Mouse (Mus musculus) kidney, embryonic 16.5 days (tissue): ENCODE measurements around the gene Agpat1. TPM values are rescaled to one million over a fixed set of nuclear protein-coding genes. Genes with fewer than 3 reads are reported as not detected.

Experiments
- ATAC-seq: fragments of 200-750 bp; cut with Nextera tagmentation; 2 replicates; pipeline ENCODE4 v1.8.0; 2017; ENCODE audit warnings: moderate TSS enrichment; ENCODE audit not compliant: low FRiP score, low TSS enrichment
- H3K27ac ChIP-seq: fragments of 300-500 bp; sonication (generic); 2 replicates; pipeline ENCODE4 v1.5.1; 2014; ENCODE audit warnings: low read length
- H3K27me3 ChIP-seq: fragments of 300-500 bp; sonication (generic); 2 replicates; pipeline ENCODE4 v1.6.1; 2014; ENCODE audit warnings: low read length, control low read depth, mixed read lengths; ENCODE audit not compliant: insufficient read depth
- H3K36me3 ChIP-seq: fragments of 300-500 bp; sonication (generic); 2 replicates; pipeline ENCODE4 v1.6.1; 2014; ENCODE audit warnings: low read length, control low read depth, mixed read lengths; ENCODE audit not compliant: insufficient read depth
- H3K4me1 ChIP-seq: fragments of 300-500 bp; sonication (generic); 2 replicates; pipeline ENCODE4 v1.6.1; 2014; ENCODE audit warnings: low read length, control low read depth, mixed read lengths; ENCODE audit not compliant: insufficient read depth
- H3K4me2 ChIP-seq: fragments of 300-500 bp; sonication (generic); replicated peaks from 2 replicates; pipeline ENCODE4 v1.6.1; 2014; ENCODE audit warnings: low read depth, low read length
- H3K4me3 ChIP-seq: fragments of 300-500 bp; sonication (generic); 2 replicates; pipeline ENCODE4 v1.5.1; 2014; ENCODE audit warnings: mild to moderate bottlenecking, low read length
- H3K9ac ChIP-seq: fragments of 300-500 bp; sonication (generic); replicated peaks from 2 replicates; pipeline ENCODE4 v1.6.1; 2014; ENCODE audit warnings: low read length
- H3K9me3 ChIP-seq: fragments of 300-500 bp; sonication (generic); 2 replicates; pipeline ENCODE4 v1.6.1; 2016; ENCODE audit warnings: low read length, control low read depth
- WGBS: fragments of 180-500 bp; shearing (Covaris S2); extraction: QIAGEN DNeasy Blood & Tissue Kit; methylation state at CpG from one replicate; pipeline ENCODE4 v1.1.7; 2014; 5-methylcytosine and 5-hydroxymethylcytosine counted together
- polyA plus RNA-seq: library from polyadenylated mRNA; unstranded; fragments of >200 nt; fragmentation: Nextera tagmentation; extraction: Ambion mirVana; gene quantifications from 2 replicates; pipeline ENCODE4 v1.2.1, GENCODE M21; 2015

Agpat1 gene
- polyA plus RNA-seq, 1 experiment from 2014 or later: 81.8 TPM

DNA sequence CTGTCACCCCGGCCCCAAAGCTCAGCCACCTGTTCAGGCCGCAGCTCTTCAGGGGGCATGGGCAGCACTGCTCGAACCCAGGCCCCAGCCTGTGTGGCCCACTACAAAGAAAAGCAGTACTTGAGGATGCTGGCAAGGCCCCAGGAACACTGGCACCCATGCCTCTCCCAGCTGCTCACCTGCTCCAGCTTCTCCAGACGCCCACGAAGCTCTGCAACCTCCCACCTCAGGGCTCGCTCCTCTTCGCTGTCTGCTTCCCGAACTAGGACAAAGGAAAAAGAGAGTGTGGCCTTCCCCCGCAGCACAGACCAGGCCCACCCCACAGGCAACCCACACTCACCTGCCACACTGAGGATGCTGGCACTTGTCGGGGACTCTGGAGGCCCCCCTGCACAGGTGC, 9.8 kb downstream of the Agpat1 start:
- WGBS: 94% methylated on average over 10 of the region's 10 CpGs
- Histone ChIP-seq H3K9ac (no peak overlapping the region), H3K27ac (no peak overlapping the region), H3K27me3 (no peaks in the 10 kb centered on the region), H3K4me3 (no peak overlapping the region), H3K4me1 (peaks cover 4% of the 10 kb centered on the region; the same call in 1 of the 2 replicates), H3K4me2 (no peak overlapping the region), H3K9me3 (no peaks in the 10 kb centered on the region), H3K36me3 (peaks cover 66% of the 10 kb centered on the region)
- ATAC-seq: no peak

DNA sequence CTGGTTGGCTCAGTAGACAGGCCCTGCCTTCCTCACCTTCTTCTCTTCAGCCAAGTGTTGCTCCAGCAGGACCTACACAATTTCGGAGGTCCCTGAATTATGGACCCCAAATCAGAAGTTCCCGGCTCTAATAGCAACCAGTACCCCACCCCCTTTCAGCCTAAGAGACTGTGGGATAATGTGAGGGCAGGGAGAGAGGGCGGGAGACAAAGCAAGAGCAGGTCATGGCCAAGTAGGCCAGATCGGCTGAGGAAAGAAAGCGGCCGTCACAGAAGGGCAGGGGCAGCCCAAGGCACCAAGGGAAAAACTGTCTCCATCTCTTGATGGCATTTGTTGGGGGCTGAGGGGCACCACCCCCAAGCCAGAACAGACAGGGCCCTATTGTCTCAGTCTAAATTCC, 11.8 kb downstream of the Agpat1 start, which contains the start of gene Egfl8:
Gene Egfl8 (minus strand): TSS at position 101 of the 400 bp plus-strand sequence.
- no peaks in the 10 kb centered on the region for H3K4me1 ChIP-seq
- no peaks in the 10 kb centered on the region for H3K27me3 ChIP-seq
- 75% methylated on average over 6 of the region's 6 CpGs for WGBS
- no peak for ATAC-seq
- H3K4me2 ChIP-seq: no peak within 1 kb of the TSS
- no peak within 1 kb of the TSS for H3K4me3 ChIP-seq
- H3K9ac ChIP-seq: no peak within 1 kb of the TSS
- peak within 1 kb of the TSS; percentile 67 for H3K27ac ChIP-seq
- no peaks in the 10 kb centered on the region for H3K9me3 ChIP-seq
- peaks cover 68% of the 10 kb centered on the region for H3K36me3 ChIP-seq

DNA sequence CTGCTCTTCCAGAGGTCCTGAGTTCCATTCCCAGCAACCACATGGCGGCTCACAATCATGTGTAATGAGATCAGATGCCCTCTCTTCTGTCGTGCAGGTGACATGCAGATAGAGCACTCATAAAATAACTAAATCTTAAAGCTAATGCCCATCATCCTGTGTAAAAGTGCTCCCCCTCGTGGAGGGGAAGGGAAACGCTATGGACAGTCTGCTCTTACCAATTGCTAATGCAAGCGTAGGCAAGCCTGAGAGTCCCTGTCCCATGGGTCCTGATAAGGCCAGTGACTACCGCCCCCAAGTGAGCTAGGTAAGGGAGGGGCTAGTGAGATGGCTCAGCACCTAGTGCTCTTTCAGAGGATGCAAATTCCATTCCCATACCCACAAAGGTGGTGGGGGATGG, 14.9 kb downstream of the Agpat1 start:
- Histone ChIP-seq H3K4me3 (no peak overlapping the region), H3K4me2 (no peak overlapping the region), H3K36me3 (peaks cover 56% of the 10 kb centered on the region), H3K4me1 (no peaks in the 10 kb centered on the region), H3K27me3 (no peaks in the 10 kb centered on the region), H3K9me3 (no peaks in the 10 kb centered on the region), H3K27ac (no peak overlapping the region), H3K9ac (no peak overlapping the region)
- ATAC-seq: no peak; the same call in 1 of the 2 replicates
- 21% methylated on average over 6 of the region's 6 CpGs for WGBS

DNA sequence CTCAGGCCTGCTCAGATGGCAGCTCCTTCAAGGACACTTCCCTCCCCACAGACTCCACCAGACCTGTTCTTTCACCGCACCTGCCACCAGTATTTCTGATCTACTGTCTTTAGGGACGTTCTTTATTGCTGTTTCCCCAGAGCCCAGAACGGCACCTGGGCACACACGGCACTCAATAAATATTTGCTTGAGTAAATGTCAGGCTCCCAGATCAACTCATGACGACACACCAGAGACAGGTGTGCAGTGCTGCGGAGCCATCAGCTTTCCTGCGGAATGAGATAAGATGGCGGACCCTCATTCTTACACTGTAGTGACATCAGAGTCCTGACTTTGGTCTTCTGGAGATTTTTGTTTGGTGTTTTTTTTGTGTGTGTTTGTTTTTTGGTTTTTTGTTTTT, 16.9 kb downstream of the Agpat1 start:
- no peak for ATAC-seq
- Histone ChIP-seq H3K27ac (no peak overlapping the region), H3K27me3 (no peaks in the 10 kb centered on the region), H3K4me3 (no peak overlapping the region), H3K9ac (no peak overlapping the region), H3K4me2 (no peak overlapping the region), H3K4me1 (peaks cover 5% of the 10 kb centered on the region; the same call in 1 of the 2 replicates), H3K36me3 (peaks cover 49% of the 10 kb centered on the region), H3K9me3 (no peaks in the 10 kb centered on the region)
- 85% methylated on average over 8 of the region's 8 CpGs for WGBS

DNA sequence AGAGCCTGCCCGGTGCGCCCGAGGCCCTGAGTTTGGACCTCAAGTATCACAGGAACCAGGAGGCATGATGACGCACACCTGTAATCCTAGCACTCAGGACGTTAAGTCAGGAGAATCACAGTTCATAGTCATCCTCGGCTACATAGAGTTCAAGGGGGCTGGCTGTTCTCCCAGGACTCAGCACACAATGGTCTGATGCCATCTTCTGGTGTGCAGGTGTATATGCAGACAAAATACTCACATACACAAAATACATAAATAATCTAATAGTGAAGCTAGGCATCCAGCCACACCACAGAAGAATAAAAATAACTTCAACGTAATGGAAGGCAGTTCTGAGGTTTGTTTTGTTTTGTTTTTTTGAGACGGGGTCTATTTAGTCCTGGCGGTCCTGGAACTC, 19.1 kb downstream of the Agpat1 start:
- H3K27me3 ChIP-seq: no peaks in the 10 kb centered on the region
- H3K9ac ChIP-seq: no peak overlapping the region
- no peak overlapping the region for H3K27ac ChIP-seq
- no peak for ATAC-seq
- H3K9me3 ChIP-seq: no peaks in the 10 kb centered on the region
- WGBS: 78% methylated on average over 9 of the region's 9 CpGs
- peaks cover 15% of the 10 kb centered on the region for H3K4me1 ChIP-seq
- H3K4me3 ChIP-seq: no peak overlapping the region
- peaks cover 34% of the 10 kb centered on the region for H3K36me3 ChIP-seq
- H3K4me2 ChIP-seq: no peak overlapping the region

DNA sequence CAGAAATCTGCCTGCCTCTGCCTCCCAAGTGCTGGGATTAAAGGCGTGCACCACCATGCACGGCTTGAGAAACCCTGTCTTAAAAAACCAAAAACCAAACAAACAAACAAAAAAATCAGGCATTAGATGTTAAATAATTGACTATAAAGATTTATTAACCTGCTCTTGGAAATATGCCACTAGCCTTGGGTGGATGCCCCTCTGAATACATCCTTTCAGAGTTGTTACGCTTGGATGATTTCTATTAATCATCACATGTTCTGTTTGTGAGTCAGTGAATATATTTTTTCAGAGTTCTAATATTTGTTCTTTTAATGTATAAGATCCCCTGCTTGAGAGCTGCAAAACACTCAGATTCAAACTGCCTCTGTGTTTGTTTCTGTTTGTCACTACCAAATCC, 20.9 kb downstream of the Agpat1 start:
- H3K9ac ChIP-seq: no peak overlapping the region
- no peak for ATAC-seq
- WGBS: 90% methylated on average over 3 of the region's 3 CpGs
- no peak overlapping the region for H3K27ac ChIP-seq
- H3K4me1 ChIP-seq: peaks cover 33% of the 10 kb centered on the region
- no peaks in the 10 kb centered on the region for H3K9me3 ChIP-seq
- H3K36me3 ChIP-seq: peaks cover 25% of the 10 kb centered on the region
- H3K27me3 ChIP-seq: peaks cover 5% of the 10 kb centered on the region
- H3K4me2 ChIP-seq: no peak overlapping the region
- H3K4me3 ChIP-seq: no peak overlapping the region

DNA sequence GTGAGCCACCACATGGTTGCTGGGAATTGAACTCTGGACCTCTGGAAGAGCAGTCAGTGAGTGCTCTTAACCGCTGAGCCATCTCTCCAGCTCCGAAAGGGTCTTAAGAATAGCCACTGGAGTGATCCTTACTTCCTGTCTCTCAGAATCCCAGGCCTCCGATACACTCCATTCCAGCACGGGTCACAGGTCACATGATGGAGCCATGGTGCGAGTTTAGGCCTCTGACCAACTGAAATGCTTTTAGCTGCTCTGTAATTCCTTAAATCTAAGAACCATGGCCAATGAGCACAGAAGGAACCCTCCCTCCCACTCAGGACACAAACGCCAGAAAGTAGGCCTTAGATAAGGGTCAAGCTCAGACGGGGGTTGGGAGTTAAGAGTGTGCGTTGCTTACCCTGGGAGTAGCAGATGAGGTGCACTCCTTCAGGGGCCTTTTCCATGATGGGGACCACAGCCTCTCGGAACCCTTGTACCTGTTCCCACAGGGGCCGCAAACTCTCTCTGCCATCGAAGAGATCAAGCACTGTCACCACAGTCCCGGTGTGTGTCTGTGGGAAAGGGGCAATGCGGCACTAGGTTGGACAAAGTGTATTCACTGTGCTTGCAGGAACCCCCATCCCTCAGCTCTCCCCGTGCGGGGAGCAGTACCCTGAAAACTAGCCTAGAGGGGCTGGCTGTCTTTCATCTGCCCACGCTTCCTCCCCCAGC, 22.2 kb downstream of the Agpat1 start:
- Histone ChIP-seq H3K27ac (peak overlapping the region; percentile 98), H3K36me3 (peaks cover 24% of the 10 kb centered on the region), H3K27me3 (peaks cover 17% of the 10 kb centered on the region), H3K9ac (peak overlapping the region; percentile 87), H3K9me3 (no peaks in the 10 kb centered on the region), H3K4me1 (peaks cover 45% of the 10 kb centered on the region), H3K4me3 (peak overlapping the region; percentile 84), H3K4me2 (peak overlapping the region; percentile 87)
- 46% methylated on average over 16 of the region's 16 CpGs for WGBS
- ATAC-seq: peak; percentile 0; the same call in 1 of the 2 replicates

DNA sequence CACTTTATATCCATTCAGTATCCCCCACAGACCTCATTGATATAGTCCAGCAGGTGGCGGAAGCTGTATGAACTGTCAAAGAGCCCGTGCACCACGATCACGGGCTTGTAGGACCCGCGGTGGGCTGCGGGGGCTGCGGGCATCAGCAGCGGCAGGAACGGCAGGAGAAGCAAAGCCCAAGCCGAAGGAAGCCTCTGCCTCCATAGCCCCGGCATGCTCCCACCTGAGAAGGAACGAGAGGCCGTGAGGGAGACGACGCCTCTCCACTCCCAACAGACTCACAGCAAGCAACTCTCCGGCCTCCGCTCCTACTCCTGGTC, 22.7 kb downstream of the Agpat1 start:
- H3K4me2 ChIP-seq: peak overlapping the region; percentile 87
- under 1% methylated on average over 18 of the region's 18 CpGs for WGBS
- H3K9me3 ChIP-seq: no peaks in the 10 kb centered on the region
- peaks cover 18% of the 10 kb centered on the region; the same call in 1 of the 2 replicates for H3K36me3 ChIP-seq
- H3K9ac ChIP-seq: peak overlapping the region; percentile 87
- peak; percentile 29 for ATAC-seq
- H3K4me3 ChIP-seq: peak overlapping the region; percentile 84
- peak overlapping the region; percentile 98 for H3K27ac ChIP-seq
- peaks cover 22% of the 10 kb centered on the region for H3K27me3 ChIP-seq
- peaks cover 50% of the 10 kb centered on the region for H3K4me1 ChIP-seq

DNA sequence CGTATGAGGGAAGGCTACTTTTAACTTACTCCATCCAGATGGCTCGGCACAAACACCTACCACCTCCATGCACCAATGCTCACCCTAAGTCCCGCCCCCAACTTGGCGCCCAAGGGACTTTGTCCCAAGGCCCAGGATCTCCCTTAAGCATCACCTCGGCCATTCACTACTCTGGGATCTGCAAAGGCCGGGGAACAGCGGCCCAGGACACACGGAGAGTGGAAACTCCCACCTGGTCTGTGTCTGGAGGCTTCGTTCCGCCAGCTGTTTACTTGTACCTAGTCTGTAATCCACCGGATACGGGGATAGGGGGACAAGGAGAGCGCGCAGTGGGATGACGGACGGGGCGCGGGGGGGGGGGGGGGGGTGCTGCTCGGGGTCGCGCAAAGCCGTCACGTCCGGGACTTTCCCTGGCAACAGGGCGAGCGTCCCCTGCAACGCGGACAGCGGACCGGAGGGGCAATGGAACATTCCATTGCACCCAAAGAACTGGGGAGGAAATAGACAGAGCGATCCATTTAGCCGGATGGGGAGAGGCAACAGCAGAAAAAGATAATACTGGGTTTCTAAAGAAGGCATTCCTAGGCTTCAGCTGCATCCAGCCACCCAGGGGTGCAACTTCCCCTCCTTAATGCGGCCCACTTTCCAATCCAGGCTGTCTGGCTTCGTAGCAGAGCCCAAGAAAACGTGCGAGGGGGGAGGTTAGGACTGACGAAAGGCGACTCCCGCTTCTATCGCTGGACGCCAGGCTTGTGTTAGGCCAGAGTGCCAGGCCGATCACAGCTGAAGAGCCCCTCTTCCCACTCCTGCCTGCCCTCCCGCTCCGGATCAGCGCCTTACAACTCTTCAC, 23.3 kb downstream of the Agpat1 start:
- Histone ChIP-seq H3K9me3 (no peaks in the 10 kb centered on the region), H3K9ac (peak overlapping the region; percentile 87), H3K27me3 (peaks cover 26% of the 10 kb centered on the region), H3K4me3 (peak overlapping the region; percentile 84), H3K4me2 (peak overlapping the region; percentile 87), H3K36me3 (0 out of 2 replicates have a peak, but pooled peaks cover 15% of the 10 kb centered on the region), H3K27ac (peak overlapping the region; percentile 98), H3K4me1 (peaks cover 54% of the 10 kb centered on the region)
- peak; percentile 85 for ATAC-seq
- under 1% methylated on average over 38 of the region's 45 CpGs for WGBS
